Mouse (Mus musculus) heart, embryonic 14.5 days (tissue): Measurements from ENCODE around the gene Nrl. TPM values are rescaled to one million over a fixed set of nuclear protein-coding genes. Genes with fewer than 3 reads are reported as not detected.

Experiments
- ATAC-seq: fragments of 200-750 bp; cut with Nextera tagmentation; 2 replicates; pipeline ENCODE4 v1.8.0; 2017; ENCODE audit warnings: low read depth, moderate TSS enrichment; ENCODE audit not compliant: insufficient number of reproducible peaks, insufficient read depth, low FRiP score
- H3K27ac ChIP-seq, 2 experiments: fragments of 200-500 bp in 1 of 2; fragments of 300-500 bp in 1 of 2; sonication (generic) in 1 of 2; replicated peaks in 1 of 2; 2 replicates each; pipeline ENCODE4 v1.5.1; 2012 to 2014; ENCODE audit warnings: low read depth in 2 of 2, low read length in 2 of 2, control low read depth in 1 of 2, mild to moderate bottlenecking in 1 of 2, mixed read lengths in 1 of 2; ENCODE audit not compliant: control insufficient read depth in 1 of 2, insufficient read depth in 1 of 2
- H3K27me3 ChIP-seq: fragments of 300-500 bp; sonication (generic); 2 replicates; pipeline ENCODE4 v1.6.1; 2014; ENCODE audit warnings: mild to moderate bottlenecking, low read length, control low read depth; ENCODE audit not compliant: control insufficient read depth, insufficient read depth
- H3K36me3 ChIP-seq: fragments of 300-500 bp; sonication (generic); 2 replicates; pipeline ENCODE4 v1.6.1; 2014; ENCODE audit warnings: mild to moderate bottlenecking, control low read depth, low read length, mixed read lengths; ENCODE audit not compliant: control insufficient read depth, insufficient read depth
- H3K4me1 ChIP-seq, 2 experiments: fragments of 200-500 bp in 1 of 2; fragments of 300-500 bp in 1 of 2; sonication (generic) in 1 of 2; 2 replicates each; pipeline ENCODE4 v1.6.1; 2012 to 2014; ENCODE audit warnings: low read length in 2 of 2, control low read depth in 1 of 2, mixed read lengths in 1 of 2; ENCODE audit not compliant: control insufficient read depth in 2 of 2, insufficient read depth in 2 of 2
- H3K4me2 ChIP-seq: fragments of 300-500 bp; sonication (generic); 2 replicates; pipeline ENCODE4 v1.6.1; 2014; ENCODE audit warnings: mild to moderate bottlenecking, low read length
- H3K4me3 ChIP-seq, 2 experiments: fragments of 200-500 bp in 1 of 2; fragments of 300-500 bp in 1 of 2; sonication (generic) in 1 of 2; 2 replicates each; pipeline ENCODE4 v1.5.1; 2012 to 2014; ENCODE audit warnings: low read length in 2 of 2, mild to moderate bottlenecking in 2 of 2, control low read depth in 1 of 2, low read depth in 1 of 2, moderate library complexity in 1 of 2; ENCODE audit not compliant: control insufficient read depth in 1 of 2, insufficient read depth in 1 of 2
- H3K9ac ChIP-seq: fragments of 300-500 bp; sonication (generic); 2 replicates; pipeline ENCODE4 v1.6.1; 2014; ENCODE audit warnings: mild to moderate bottlenecking, low read length
- H3K9me3 ChIP-seq: fragments of 300-500 bp; sonication (generic); 2 replicates; pipeline ENCODE4 v1.6.1; 2016; ENCODE audit warnings: low read length, control low read depth; ENCODE audit not compliant: control insufficient read depth
- WGBS: fragments of 180-500 bp; shearing (Covaris S2); extraction: QIAGEN DNeasy Blood & Tissue Kit; methylation state at CpG from one replicate; pipeline ENCODE4 v1.1.7; 2014; 5-methylcytosine and 5-hydroxymethylcytosine counted together
- polyA plus RNA-seq: library from polyadenylated mRNA; unstranded; fragments of >200 nt; fragmentation: Nextera tagmentation; extraction: Ambion mirVana; gene quantifications from 2 replicates; pipeline ENCODE4 v1.2.1, GENCODE M21; 2014

Gene Nrl
- not detected in 2 replicates for polyA plus RNA-seq

- H3K4me1 ChIP-seq: peaks cover 7 to 11% of the 10 kb centered on the region in 2 experiments; a peak in 3 of 4 replicates
- peaks cover 53% of the 10 kb centered on the region for H3K27me3 ChIP-seq
- WGBS: 5% methylated on average over 8 of the region's 8 CpGs
- H3K9ac ChIP-seq: no peak within 1 kb of the TSS
- no peaks in the 10 kb centered on the region for H3K9me3 ChIP-seq
- H3K4me2 ChIP-seq: no peak within 1 kb of the TSS
- no peak within 1 kb of the TSS for H3K4me3 ChIP-seq
- H3K36me3 ChIP-seq: no peaks in the 10 kb centered on the region
- no peak for ATAC-seq
- H3K27ac ChIP-seq: no peak within 1 kb of the TSS
Observed at GRCm38 (mm10) chr14:55524785-55525184, at the start of gene Nrl. TSS of gene Nrl (minus strand) at chr14:55524981.

GRCm38 (mm10) chr14:55571760-55572159, 47.0 kb upstream of the Nrl start:
- no peak for ATAC-seq
- Histone ChIP-seq H3K4me3 (no peak overlapping the region), H3K4me1 (peaks cover 16 to 31% of the 10 kb centered on the region in 2 experiments; a peak in 3 of 4 replicates), H3K4me2 (no peak overlapping the region), H3K9ac (no peak overlapping the region), H3K27me3 (no peaks in the 10 kb centered on the region), H3K9me3 (no peaks in the 10 kb centered on the region), H3K27ac (no peak overlapping the region), H3K36me3 (peaks cover 33% of the 10 kb centered on the region)

GRCm38 (mm10) chr14:55570588-55570987, 45.8 kb upstream of the Nrl start:
- ATAC-seq: no peak; the same call in 1 of the 2 replicates
- 71% methylated on average over 2 of the region's 2 CpGs for WGBS
- Histone ChIP-seq H3K4me1 (peaks cover 8 to 22% of the 10 kb centered on the region in 2 experiments; a peak in 3 of 4 replicates), H3K9ac (no peak overlapping the region), H3K4me3 (no peak overlapping the region), H3K27me3 (no peaks in the 10 kb centered on the region), H3K27ac (peak overlapping the region in 1 of 2 experiments; percentile 41; a peak in 1 of 4 replicates), H3K36me3 (peaks cover 45% of the 10 kb centered on the region), H3K4me2 (no peak overlapping the region), H3K9me3 (no peaks in the 10 kb centered on the region)

GRCm38 (mm10) chr14:55567496-55567895, 42.7 kb upstream of the Nrl start:
- Histone ChIP-seq H3K36me3 (peaks cover 72% of the 10 kb centered on the region), H3K9ac (no peak overlapping the region), H3K9me3 (no peaks in the 10 kb centered on the region), H3K27me3 (no peaks in the 10 kb centered on the region), H3K4me3 (no peak overlapping the region), H3K4me1 (peaks cover 0 to 9% of the 10 kb centered on the region in 2 experiments; a peak in 2 of 4 replicates), H3K27ac (no peak overlapping the region), H3K4me2 (no peak overlapping the region)
- ATAC-seq: no peak
- WGBS: 87% methylated on average over 3 of the region's 3 CpGs

- no peak overlapping the region for H3K4me3 ChIP-seq
- WGBS: 88% methylated on average over 3 of the region's 3 CpGs
- H3K4me2 ChIP-seq: no peak overlapping the region
- no peak overlapping the region for H3K9ac ChIP-seq
- no peak for ATAC-seq
- peaks cover 7 to 13% of the 10 kb centered on the region in 2 experiments for H3K4me1 ChIP-seq
- no peaks in the 10 kb centered on the region for H3K9me3 ChIP-seq
- H3K27me3 ChIP-seq: no peaks in the 10 kb centered on the region
- H3K27ac ChIP-seq: no peak overlapping the region
- peaks cover 75% of the 10 kb centered on the region for H3K36me3 ChIP-seq
Observed at GRCm38 (mm10) chr14:55565748-55566147, 41.0 kb upstream of the Nrl start.

GRCm38 (mm10) chr14:55563249-55563648, 38.5 kb upstream of the Nrl start:
- H3K9ac ChIP-seq: no peak overlapping the region
- peaks cover 7 to 13% of the 10 kb centered on the region in 2 experiments for H3K4me1 ChIP-seq
- H3K27me3 ChIP-seq: no peaks in the 10 kb centered on the region
- H3K27ac ChIP-seq: no peak overlapping the region
- H3K36me3 ChIP-seq: peaks cover 57% of the 10 kb centered on the region
- WGBS: 90% methylated on average over 11 of the region's 11 CpGs
- ATAC-seq: no peak
- no peak overlapping the region for H3K4me2 ChIP-seq
- H3K9me3 ChIP-seq: no peaks in the 10 kb centered on the region
- H3K4me3 ChIP-seq: no peak overlapping the region

GRCm38 (mm10) chr14:55561860-55562259, 37.1 kb upstream of the Nrl start:
- no peaks in the 10 kb centered on the region for H3K9me3 ChIP-seq
- no peak overlapping the region for H3K4me2 ChIP-seq
- 85% methylated on average over 10 of the region's 10 CpGs for WGBS
- no peaks in the 10 kb centered on the region for H3K27me3 ChIP-seq
- H3K9ac ChIP-seq: no peak overlapping the region
- ATAC-seq: no peak
- no peak overlapping the region for H3K27ac ChIP-seq
- H3K4me3 ChIP-seq: no peak overlapping the region
- peaks cover 43% of the 10 kb centered on the region for H3K36me3 ChIP-seq
- peaks cover 7 to 13% of the 10 kb centered on the region in 2 experiments for H3K4me1 ChIP-seq
